Mouse (Mus musculus) lung, postnatal 0 days (tissue): ENCODE data around the gene Ffar4.

Experiments
- CTCF ChIP-seq: IDR thresholded peaks from 2 replicates; pipeline ENCODE4 v1.5.1; 2016; ENCODE audit warnings: antibody characterized with exemption, mild to moderate bottlenecking
- EP300 ChIP-seq: IDR thresholded peaks from 2 replicates; pipeline ENCODE4 v1.6.1; 2016; ENCODE audit warnings: antibody characterized with exemption, mild to moderate bottlenecking, control low read depth

- TF ChIP-seq EP300 (no peak), CTCF (no peak)
Observed at GRCm38 (mm10) chr19:38132481-38132880, 35.6 kb downstream of the Ffar4 start, which contains the start of gene Pde6c.
